Mouse (Mus musculus): ENCODE results near the gene Gm28036. TPM values are rescaled to one million over a fixed set of nuclear protein-coding genes. Genes with fewer than 3 reads are reported as not detected.

Gm28036 gene
- polyA plus RNA-seq, 1 experiment from 2014 or later, result 19.8 TPM

- ATAC-seq (ENCODE audit: insufficient read depth, low FRiP score), result no peak
- no peak overlapping the region for H3K27ac ChIP-seq (ENCODE audit: low read length)
- no peak overlapping the region for H3K4me3 ChIP-seq (replicated peaks; ENCODE audit: low read length)
- no peaks in the 10 kb centered on the region for H3K9me3 ChIP-seq (replicated peaks; ENCODE audit: control insufficient read depth, low read length)
- H3K4me2 ChIP-seq (ENCODE audit: low read depth, low read length), result no peak overlapping the region
- no peaks in the 10 kb centered on the region for H3K4me1 ChIP-seq (ENCODE audit: control insufficient read depth, insufficient read depth, low read length)
- no peaks in the 10 kb centered on the region for H3K27me3 ChIP-seq (ENCODE audit: control insufficient read depth, insufficient read depth, low read length)
- 81% methylated on average over 15 of the region's 15 CpGs for WGBS
- peaks cover 26% of the 10 kb centered on the region for H3K36me3 ChIP-seq (ENCODE audit: control insufficient read depth, insufficient read depth, low read length)
- no peak overlapping the region for H3K9ac ChIP-seq (ENCODE audit: low read length)
Measured at GRCm38 (mm10) chr2:156073725-156074124, 53.2 kb downstream of the Gm28036 start.

DNA sequence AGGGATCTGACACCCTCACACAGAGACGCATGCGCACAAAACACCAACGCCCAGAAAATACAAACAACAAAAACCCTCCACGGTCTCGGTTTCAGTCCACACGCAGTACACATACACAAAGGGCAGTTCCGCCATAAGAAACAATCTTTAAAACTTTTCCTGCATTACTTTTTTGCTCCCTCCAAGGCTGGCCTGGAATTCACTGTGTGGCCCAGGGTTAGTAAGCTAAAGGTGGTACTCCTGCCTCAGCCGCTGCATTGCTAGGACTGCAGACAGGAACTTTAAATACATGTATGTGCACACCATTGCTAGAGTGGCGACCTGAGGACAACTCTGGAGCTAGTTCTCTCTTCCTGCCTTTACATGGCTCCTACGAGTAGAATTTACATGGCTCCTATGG is 55.7 kb downstream of the Gm28036 start:
- H3K27me3 ChIP-seq (ENCODE audit: control insufficient read depth, insufficient read depth, low read length), result no peaks in the 10 kb centered on the region
- no peak overlapping the region for H3K9ac ChIP-seq (ENCODE audit: low read length)
- H3K4me1 ChIP-seq (ENCODE audit: control insufficient read depth, insufficient read depth, low read length), result peaks cover 3% of the 10 kb centered on the region
- H3K36me3 ChIP-seq (ENCODE audit: control insufficient read depth, insufficient read depth, low read length), result peaks cover 12% of the 10 kb centered on the region
- no peak overlapping the region for H3K4me2 ChIP-seq (ENCODE audit: low read depth, low read length)
- H3K27ac ChIP-seq (ENCODE audit: low read length), result no peak overlapping the region
- no peaks in the 10 kb centered on the region for H3K9me3 ChIP-seq (replicated peaks; ENCODE audit: control insufficient read depth, low read length)
- 95% methylated on average over 10 of the region's 10 CpGs for WGBS
- no peak for ATAC-seq (ENCODE audit: insufficient read depth, low FRiP score)
- no peak overlapping the region for H3K4me3 ChIP-seq (replicated peaks; ENCODE audit: low read length)

GRCm38 (mm10) chr2:156067916-156068315 is 59.0 kb downstream of the Gm28036 start:
- WGBS, result 92% methylated on average over 10 of the region's 10 CpGs

GRCm38 (mm10) chr2:156066126-156066525 is 60.8 kb downstream of the Gm28036 start:
- no peak for ATAC-seq (ENCODE audit: insufficient read depth, low FRiP score)
- H3K4me2 ChIP-seq (ENCODE audit: low read depth, low read length), result peak overlapping the region; percentile 66

More at GRCm38 (mm10) chr2:156067916-156068315, 59.0 kb downstream of the Gm28036 start:
- ATAC-seq (ENCODE audit: insufficient read depth, low FRiP score), result no peak
- Histone ChIP-seq H3K4me3 (replicated peaks; ENCODE audit: low read length) (no peak overlapping the region), H3K4me2 (ENCODE audit: low read depth, low read length) (no peak overlapping the region), H3K9ac (ENCODE audit: low read length) (no peak overlapping the region), H3K27ac (ENCODE audit: low read length) (no peak overlapping the region), H3K27me3 (ENCODE audit: control insufficient read depth, insufficient read depth, low read length) (no peaks in the 10 kb centered on the region), H3K36me3 (ENCODE audit: control insufficient read depth, insufficient read depth, low read length) (no peaks in the 10 kb centered on the region; the same call in none of the 2 replicates), H3K4me1 (ENCODE audit: control insufficient read depth, insufficient read depth, low read length) (peaks cover 10% of the 10 kb centered on the region), H3K9me3 (replicated peaks; ENCODE audit: control insufficient read depth, low read length) (no peaks in the 10 kb centered on the region)

GRCm38 (mm10) chr2:156065099-156066041 is 61.5 kb downstream of the Gm28036 start, which contains the start of gene Spag4:
Spag4 (plus strand) TSS chr2:156065175.
- Histone ChIP-seq H3K27me3 (ENCODE audit: control insufficient read depth, insufficient read depth, low read length) (no peaks in the 10 kb centered on the region), H3K27ac (ENCODE audit: low read length) (peak within 1 kb of the TSS; percentile 42; the same call in 1 of the 2 replicates), H3K4me3 (replicated peaks; ENCODE audit: low read length) (peak within 1 kb of the TSS; percentile 69), H3K4me1 (ENCODE audit: control insufficient read depth, insufficient read depth, low read length) (peaks cover 10% of the 10 kb centered on the region), H3K9me3 (replicated peaks; ENCODE audit: control insufficient read depth, low read length) (no peaks in the 10 kb centered on the region), H3K9ac (ENCODE audit: low read length) (peak within 1 kb of the TSS; percentile 83), H3K4me2 (ENCODE audit: low read depth, low read length) (peak within 1 kb of the TSS; percentile 66), H3K36me3 (ENCODE audit: control insufficient read depth, insufficient read depth, low read length) (no peaks in the 10 kb centered on the region)
- ATAC-seq (ENCODE audit: insufficient read depth, low FRiP score), result peak; percentile 86
- 2% methylated on average over 81 of the region's 81 CpGs for WGBS

More at GRCm38 (mm10) chr2:156066126-156066525, 60.8 kb downstream of the Gm28036 start:
- Histone ChIP-seq H3K4me1 (ENCODE audit: control insufficient read depth, insufficient read depth, low read length) (peaks cover 10% of the 10 kb centered on the region), H3K9ac (ENCODE audit: low read length) (peak overlapping the region; percentile 83), H3K36me3 (ENCODE audit: control insufficient read depth, insufficient read depth, low read length) (no peaks in the 10 kb centered on the region), H3K9me3 (replicated peaks; ENCODE audit: control insufficient read depth, low read length) (no peaks in the 10 kb centered on the region), H3K4me3 (replicated peaks; ENCODE audit: low read length) (peak overlapping the region; percentile 69), H3K27ac (ENCODE audit: low read length) (no peak overlapping the region), H3K27me3 (ENCODE audit: control insufficient read depth, insufficient read depth, low read length) (no peaks in the 10 kb centered on the region)
- WGBS, result 38% methylated on average over 10 of the region's 10 CpGs

GRCm38 (mm10) chr2:156052816-156053215 is 74.1 kb downstream of the Gm28036 start, which contains the start of gene Fer1l4:
Fer1l4 (minus strand) TSS chr2:156052947.
- H3K4me2 ChIP-seq (ENCODE audit: low read depth, low read length), result peak within 1 kb of the TSS; percentile 5; the same call in 1 of the 2 replicates
- H3K27me3 ChIP-seq (ENCODE audit: control insufficient read depth, insufficient read depth, low read length), result no peaks in the 10 kb centered on the region
- ATAC-seq (ENCODE audit: insufficient read depth, low FRiP score), result peak; percentile 80

DNA sequence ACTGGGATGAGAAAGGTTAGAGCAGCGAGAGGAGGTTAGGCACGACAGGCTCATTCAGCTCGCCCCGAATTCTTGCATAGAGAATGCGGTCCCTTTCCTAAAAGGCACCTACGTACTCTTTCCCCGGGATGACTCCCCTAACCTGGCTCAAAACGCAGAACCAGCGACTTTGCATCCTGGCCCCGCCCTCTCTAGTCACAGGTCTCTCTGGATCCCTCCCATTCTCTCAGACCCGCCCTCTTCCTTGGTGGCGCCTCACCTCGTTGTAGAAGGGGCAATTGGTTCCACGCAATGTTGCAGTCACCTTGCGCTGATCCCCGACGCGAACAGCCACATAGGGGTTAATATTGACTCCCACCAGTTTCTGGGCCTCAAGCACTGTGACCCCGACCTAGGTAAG is 79.0 kb downstream of the Gm28036 start:
- WGBS, result 7% methylated on average over 19 of the region's 19 CpGs
- 0 out of 2 replicates have a peak overlapping the region, but pooled peaks have one; percentile 3 for H3K9ac ChIP-seq (ENCODE audit: low read length)
- no peak overlapping the region for H3K27ac ChIP-seq (ENCODE audit: low read length)
- H3K4me2 ChIP-seq (ENCODE audit: low read depth, low read length), result peak overlapping the region; percentile 40
- no peaks in the 10 kb centered on the region for H3K4me1 ChIP-seq (ENCODE audit: control insufficient read depth, insufficient read depth, low read length)
- H3K9me3 ChIP-seq (replicated peaks; ENCODE audit: control insufficient read depth, low read length), result no peaks in the 10 kb centered on the region
- ATAC-seq (ENCODE audit: insufficient read depth, low FRiP score), result no peak
- H3K36me3 ChIP-seq (ENCODE audit: control insufficient read depth, insufficient read depth, low read length), result no peaks in the 10 kb centered on the region
- no peaks in the 10 kb centered on the region for H3K27me3 ChIP-seq (ENCODE audit: control insufficient read depth, insufficient read depth, low read length)
- peak overlapping the region; percentile 13; the same call in 1 of the 2 replicates for H3K4me3 ChIP-seq (replicated peaks; ENCODE audit: low read length)

More at GRCm38 (mm10) chr2:156052816-156053215, 74.1 kb downstream of the Gm28036 start, which contains the start of gene Fer1l4:
- Histone ChIP-seq H3K36me3 (ENCODE audit: control insufficient read depth, insufficient read depth, low read length) (no peaks in the 10 kb centered on the region), H3K27ac (ENCODE audit: low read length) (0 out of 2 replicates have a peak within 1 kb of the TSS, but pooled peaks have one; percentile 14), H3K4me3 (replicated peaks; ENCODE audit: low read length) (no peak within 1 kb of the TSS; the same call in 1 of the 2 replicates), H3K9me3 (replicated peaks; ENCODE audit: control insufficient read depth, low read length) (no peaks in the 10 kb centered on the region), H3K9ac (ENCODE audit: low read length) (no peak within 1 kb of the TSS), H3K4me1 (ENCODE audit: control insufficient read depth, insufficient read depth, low read length) (no peaks in the 10 kb centered on the region)
- WGBS, result 64% methylated on average over 9 of the region's 9 CpGs

GRCm38 (mm10) chr2:156042903-156043302 is 84.0 kb downstream of the Gm28036 start:
- Histone ChIP-seq H3K4me1 (ENCODE audit: control insufficient read depth, insufficient read depth, low read length) (no peaks in the 10 kb centered on the region), H3K27ac (ENCODE audit: low read length) (no peak overlapping the region), H3K36me3 (ENCODE audit: control insufficient read depth, insufficient read depth, low read length) (no peaks in the 10 kb centered on the region), H3K9ac (ENCODE audit: low read length) (no peak overlapping the region), H3K27me3 (ENCODE audit: control insufficient read depth, insufficient read depth, low read length) (no peaks in the 10 kb centered on the region), H3K4me3 (replicated peaks; ENCODE audit: low read length) (no peak overlapping the region), H3K4me2 (ENCODE audit: low read depth, low read length) (no peak overlapping the region), H3K9me3 (replicated peaks; ENCODE audit: control insufficient read depth, low read length) (no peaks in the 10 kb centered on the region)
- no peak for ATAC-seq (ENCODE audit: insufficient read depth, low FRiP score)
- WGBS, result 75% methylated on average over 8 of the region's 8 CpGs

GRCm38 (mm10) chr2:156039390-156039789 is 87.5 kb downstream of the Gm28036 start:
- Histone ChIP-seq H3K27ac (ENCODE audit: low read length) (no peak overlapping the region; the same call in 1 of the 2 replicates), H3K9me3 (replicated peaks; ENCODE audit: control insufficient read depth, low read length) (no peaks in the 10 kb centered on the region), H3K36me3 (ENCODE audit: control insufficient read depth, insufficient read depth, low read length) (no peaks in the 10 kb centered on the region), H3K4me1 (ENCODE audit: control insufficient read depth, insufficient read depth, low read length) (no peaks in the 10 kb centered on the region), H3K9ac (ENCODE audit: low read length) (no peak overlapping the region), H3K27me3 (ENCODE audit: control insufficient read depth, insufficient read depth, low read length) (no peaks in the 10 kb centered on the region), H3K4me2 (ENCODE audit: low read depth, low read length) (no peak overlapping the region), H3K4me3 (replicated peaks; ENCODE audit: low read length) (no peak overlapping the region)
- ATAC-seq (ENCODE audit: insufficient read depth, low FRiP score), result peak; percentile 91; the same call in 1 of the 2 replicates
- WGBS, result 63% methylated on average over 3 of the region's 3 CpGs

Data from stomach, embryonic 16.5 days (tissue).